Mouse (Mus musculus): ENCODE measurements at regions not wholly inside any gene's neighbourhood (a gene's known extent, or its start where the extent isn't known, plus 50 kb on each side); places are given as distances from the start of the nearest gene placed in this dataset.

- TF ChIP-seq POLR2A (IDR thresholded peaks at IDR 0.05; ENCODE audit: insufficient read length, low read depth) (no peak), USF1 (IDR thresholded peaks at IDR 0.05; ENCODE audit: low read depth) (no peak), TCF12 (IDR thresholded peaks at IDR 0.05; ENCODE audit: insufficient read depth, poor library complexity, severe bottlenecking) (no peak), MYOG (IDR thresholded peaks at IDR 0.05; ENCODE audit: control insufficient read depth in 1 of 3, insufficient read depth in 1 of 3, insufficient read length in 2 of 3, low read depth in 2 of 3) (no peak), CEBPB (IDR thresholded peaks at IDR 0.05; ENCODE audit: insufficient read depth, poor library complexity, severe bottlenecking) (no peak), E2F4 (IDR thresholded peaks at IDR 0.05; ENCODE audit: insufficient read depth) (no peak), TCF3 (IDR thresholded peaks at IDR 0.05; ENCODE audit: insufficient read length, low read depth) (no peak), MAX (IDR thresholded peaks at IDR 0.05; ENCODE audit: low read depth) (no peak)
These were observed 1631.2 kb upstream of the Cdh9 start for GRCm38 (mm10) chr15:15097391-15097790.

Data from myocyte (in vitro differentiated cells).